Mouse (Mus musculus) layer of hippocampus, postnatal 14 days (tissue): ENCODE data around the gene Atg3. TPM values are rescaled to one million over a fixed set of nuclear protein-coding genes. Genes with fewer than 3 reads are reported as not detected.

Source experiments
- DNase-seq, 2 experiments: peaks; one replicate each; pipeline ENCODE4 v3.0.0; 2021 to 2022; ENCODE audit warnings: low spot score in 2 of 2, mixed read lengths in 1 of 2
- total RNA-seq, 2 experiments: library from RNA; stranded (reverse); gene quantifications; 2 replicates each; pipeline ENCODE4 v1.2.3; 2021

Atg3 gene
- total RNA-seq, 2 experiments from 2014 or later, result 43.2 to 45.1 TPM

GRCm38 (mm10) chr16:45204438-45204837 is 45.9 kb downstream of the Atg3 start:
- DNase-seq, result no peak

GRCm38 (mm10) chr16:45204859-45205670 is 46.5 kb downstream of the Atg3 start:
- DNase-seq, result no peak

GRCm38 (mm10) chr16:45222016-45222415 is 63.4 kb downstream of the Atg3 start:
- no peak for DNase-seq

GRCm38 (mm10) chr16:45222771-45223170 is 64.2 kb downstream of the Atg3 start:
- no peak for DNase-seq

GRCm38 (mm10) chr16:45223648-45224388 is 65.2 kb downstream of the Atg3 start, which contains the start of gene Btla:
Gene Btla, plus strand, starts transcription at chr16:45224315.
- no peak for DNase-seq

- DNase-seq, result no peak
These were observed 65.9 kb downstream of the Atg3 start for GRCm38 (mm10) chr16:45224431-45225008.

GRCm38 (mm10) chr16:45227002-45227401 is 68.4 kb downstream of the Atg3 start:
- no peak for DNase-seq

GRCm38 (mm10) chr16:45231296-45231695 is 72.7 kb downstream of the Atg3 start:
- no peak for DNase-seq

- no peak for DNase-seq
These were observed 74.4 kb downstream of the Atg3 start for GRCm38 (mm10) chr16:45233007-45233406.

Other genes with a start within 250 kb of the Atg3 start
- gene Cd200r3, start 215.1 kb upstream of the Atg3 start, total RNA-seq, result under 1 TPM in 1 of 2 experiments, not detected in 1; 0.32 TPM
- 1 to 10 TPM; 6.5 to 9.8 TPM for gene Ccdc80, start 65.4 kb upstream of the Atg3 start, total RNA-seq
- 10 to 100 TPM; 53.8 to 54.7 TPM for gene Slc35a5, start 79 bp upstream of the Atg3 start, total RNA-seq
- under 1 TPM; 0.23 to 0.31 TPM for gene Btla, start 65.5 kb downstream of the Atg3 start, total RNA-seq